Mouse (Mus musculus): ENCODE measurements around the gene Usp25. TPM values are rescaled to one million over a fixed set of nuclear protein-coding genes. Genes with fewer than 3 reads are reported as not detected.

Usp25 gene
- polyA plus RNA-seq, 1 experiment from 2014 or later, result 29.9 TPM

DNA sequence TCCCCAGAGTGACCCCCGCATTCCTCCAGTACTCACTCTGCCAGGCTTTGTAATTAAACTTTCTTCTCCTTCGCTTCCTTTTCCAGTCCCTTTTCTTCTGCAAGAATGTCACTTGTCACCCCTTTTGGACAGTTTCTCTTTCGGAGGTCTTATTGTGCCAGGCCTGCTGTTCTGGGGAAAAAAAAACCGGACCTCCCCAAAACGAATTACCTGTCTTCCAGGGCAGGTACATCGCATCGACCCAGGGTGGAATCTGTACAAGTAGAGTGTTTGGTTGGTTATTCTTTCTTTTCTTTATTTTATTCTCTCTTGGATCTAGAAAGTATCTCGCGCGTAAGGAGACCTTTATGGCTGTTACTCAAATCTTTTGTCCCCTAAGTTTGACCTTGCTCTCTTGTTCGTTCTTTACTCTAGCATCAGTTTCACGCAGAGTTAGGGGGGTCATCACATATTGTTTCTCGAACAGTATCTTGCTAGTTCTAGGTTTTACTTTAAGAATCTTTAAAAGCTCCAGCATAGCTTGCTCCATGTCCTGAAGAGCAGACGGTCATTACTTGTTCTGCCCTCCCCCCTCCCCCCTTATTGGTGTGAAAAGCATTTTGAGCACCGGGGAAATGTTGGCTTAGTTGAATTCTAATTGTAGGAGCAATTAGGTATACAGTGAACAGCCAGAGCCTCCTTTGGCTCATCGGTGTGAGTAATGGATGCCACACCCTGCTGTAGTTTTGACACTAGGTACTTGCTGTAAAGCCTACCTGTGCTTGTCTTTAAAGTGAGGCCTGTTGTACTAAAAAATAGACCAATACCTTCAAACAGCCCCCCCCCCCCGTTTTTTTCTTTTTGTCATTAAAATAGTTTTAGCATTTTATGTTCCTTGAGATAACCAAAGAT is 1.1 kb downstream of the Usp25 start:
- Histone ChIP-seq H3K27me3 (ENCODE audit: control insufficient read depth, insufficient read depth, low read length) (no peaks in the 10 kb centered on the region), H3K4me3 (ENCODE audit: low read depth, low read length) (peak overlapping the region; percentile 94), H3K9me3 (replicated peaks; ENCODE audit: control insufficient read depth, low read length) (no peaks in the 10 kb centered on the region), H3K4me2 (peak overlapping the region; percentile 82), H3K4me1 (ENCODE audit: control insufficient read depth, insufficient read depth, low read length) (peaks cover 17% of the 10 kb centered on the region), H3K27ac (ENCODE audit: low read depth, low read length) (peak overlapping the region; percentile 94), H3K9ac (ENCODE audit: low read depth, low read length) (peak overlapping the region; percentile 95), H3K36me3 (ENCODE audit: control insufficient read depth, insufficient read depth, low read length) (no peaks in the 10 kb centered on the region)
- 4% methylated on average over 17 of the region's 17 CpGs for WGBS (ENCODE audit: insufficient replicate concordance)
- ATAC-seq (replicated peaks; ENCODE audit: insufficient number of reproducible peaks, low FRiP score, low TSS enrichment), result no peak

DNA sequence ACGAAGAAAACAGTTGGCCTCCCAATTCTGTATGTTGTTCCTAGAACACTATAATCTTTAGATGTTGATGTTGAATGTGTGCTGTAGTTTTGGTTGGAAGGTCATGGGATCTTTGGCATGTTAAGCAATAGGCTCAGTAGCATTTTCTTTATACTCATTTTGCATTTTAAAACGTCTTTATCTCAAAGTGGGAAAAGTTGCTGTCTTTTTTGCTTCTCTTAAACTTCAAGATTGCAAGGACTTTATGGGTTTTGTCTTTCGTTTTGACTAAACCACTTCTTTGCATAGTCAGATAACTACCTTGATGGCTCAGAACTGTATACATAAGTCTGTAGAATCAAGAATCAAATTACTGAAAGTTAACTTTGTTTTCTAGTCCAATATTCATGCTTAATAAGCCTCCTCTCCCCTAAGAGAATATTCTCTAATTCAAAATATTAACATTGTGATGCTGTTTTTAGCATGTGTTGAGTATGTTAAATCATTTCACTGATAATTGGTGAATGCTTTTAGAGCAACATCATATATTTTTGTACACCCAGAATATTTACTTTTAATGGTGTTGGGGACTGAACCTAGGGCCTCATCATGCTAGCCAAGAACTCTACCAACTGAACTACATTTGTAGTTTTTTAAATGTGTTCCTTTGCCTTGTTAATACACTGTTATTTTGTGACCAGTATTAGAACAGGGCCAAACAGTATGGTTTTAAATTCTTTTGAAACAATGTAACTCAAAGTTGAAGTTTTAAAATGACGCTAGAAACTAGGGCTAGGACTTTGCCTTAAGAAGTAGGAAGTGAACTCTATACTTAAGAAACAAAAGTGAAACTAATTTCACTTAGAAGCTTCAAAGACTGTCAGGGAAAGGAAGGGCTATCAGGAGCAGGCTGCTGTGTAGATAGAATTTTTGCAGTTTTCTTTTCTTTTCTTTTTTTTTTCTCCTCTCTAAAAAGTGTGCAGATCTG is 2.2 kb downstream of the Usp25 start:
- H3K27ac ChIP-seq (ENCODE audit: low read depth, low read length), result no peak overlapping the region
- 50% methylated on average over 4 of the region's 4 CpGs for WGBS (ENCODE audit: insufficient replicate concordance)
- no peak overlapping the region for H3K9ac ChIP-seq (ENCODE audit: low read depth, low read length)

GRCm38 (mm10) chr16:77017931-77018330 is 4.4 kb downstream of the Usp25 start:
- Histone ChIP-seq H3K27me3 (ENCODE audit: control insufficient read depth, insufficient read depth, low read length) (no peaks in the 10 kb centered on the region), H3K4me3 (ENCODE audit: low read depth, low read length) (no peak overlapping the region), H3K9me3 (replicated peaks; ENCODE audit: control insufficient read depth, low read length) (no peaks in the 10 kb centered on the region), H3K36me3 (ENCODE audit: control insufficient read depth, insufficient read depth, low read length) (no peaks in the 10 kb centered on the region), H3K27ac (ENCODE audit: low read depth, low read length) (0 out of 2 replicates have a peak overlapping the region, but pooled peaks have one; percentile 15), H3K4me2 (no peak overlapping the region), H3K4me1 (ENCODE audit: control insufficient read depth, insufficient read depth, low read length) (peaks cover 27% of the 10 kb centered on the region), H3K9ac (ENCODE audit: low read depth, low read length) (no peak overlapping the region)
- no peak for ATAC-seq (replicated peaks; ENCODE audit: insufficient number of reproducible peaks, low FRiP score, low TSS enrichment)
- 52% methylated on average over 7 of the region's 7 CpGs for WGBS (ENCODE audit: insufficient replicate concordance)

More for the DNA sequence above, 2.2 kb downstream of the Usp25 start:
- H3K4me2 ChIP-seq, result peak overlapping the region; percentile 82
- H3K36me3 ChIP-seq (ENCODE audit: control insufficient read depth, insufficient read depth, low read length), result no peaks in the 10 kb centered on the region
- H3K4me3 ChIP-seq (ENCODE audit: low read depth, low read length), result peak overlapping the region; percentile 94
- no peaks in the 10 kb centered on the region for H3K27me3 ChIP-seq (ENCODE audit: control insufficient read depth, insufficient read depth, low read length)
- no peaks in the 10 kb centered on the region for H3K9me3 ChIP-seq (replicated peaks; ENCODE audit: control insufficient read depth, low read length)
- ATAC-seq (replicated peaks; ENCODE audit: insufficient number of reproducible peaks, low FRiP score, low TSS enrichment), result no peak
- H3K4me1 ChIP-seq (ENCODE audit: control insufficient read depth, insufficient read depth, low read length), result peaks cover 27% of the 10 kb centered on the region

DNA sequence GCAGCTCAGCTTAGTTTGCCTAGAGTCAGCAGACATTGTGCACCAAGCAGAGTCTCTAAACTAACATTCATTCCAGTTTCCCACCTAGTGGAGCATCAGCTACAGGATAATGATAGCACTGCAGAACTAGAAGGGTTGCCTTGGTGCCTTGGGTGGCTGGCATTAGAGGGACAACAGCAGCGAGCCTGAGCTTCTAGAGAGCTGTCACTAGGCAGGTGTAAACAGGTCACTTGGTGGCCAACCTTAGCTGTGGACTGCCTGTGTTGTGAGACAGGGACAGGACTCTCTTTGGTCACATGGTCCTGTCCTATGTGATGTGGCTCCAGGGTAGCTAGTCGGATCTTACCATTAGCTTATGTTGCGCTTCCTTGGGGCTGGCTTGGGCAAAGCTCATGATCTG is 6.7 kb downstream of the Usp25 start:
- Histone ChIP-seq H3K36me3 (ENCODE audit: control insufficient read depth, insufficient read depth, low read length) (peaks cover 2% of the 10 kb centered on the region; the same call in 1 of the 2 replicates), H3K9ac (ENCODE audit: low read depth, low read length) (no peak overlapping the region), H3K9me3 (replicated peaks; ENCODE audit: control insufficient read depth, low read length) (peaks cover 5% of the 10 kb centered on the region), H3K4me3 (ENCODE audit: low read depth, low read length) (no peak overlapping the region), H3K27me3 (ENCODE audit: control insufficient read depth, insufficient read depth, low read length) (no peaks in the 10 kb centered on the region), H3K4me2 (no peak overlapping the region), H3K27ac (ENCODE audit: low read depth, low read length) (no peak overlapping the region), H3K4me1 (ENCODE audit: control insufficient read depth, insufficient read depth, low read length) (peaks cover 26% of the 10 kb centered on the region)
- 54% methylated on average over 3 of the region's 3 CpGs for WGBS (ENCODE audit: insufficient replicate concordance)
- ATAC-seq (replicated peaks; ENCODE audit: insufficient number of reproducible peaks, low FRiP score, low TSS enrichment), result no peak

DNA sequence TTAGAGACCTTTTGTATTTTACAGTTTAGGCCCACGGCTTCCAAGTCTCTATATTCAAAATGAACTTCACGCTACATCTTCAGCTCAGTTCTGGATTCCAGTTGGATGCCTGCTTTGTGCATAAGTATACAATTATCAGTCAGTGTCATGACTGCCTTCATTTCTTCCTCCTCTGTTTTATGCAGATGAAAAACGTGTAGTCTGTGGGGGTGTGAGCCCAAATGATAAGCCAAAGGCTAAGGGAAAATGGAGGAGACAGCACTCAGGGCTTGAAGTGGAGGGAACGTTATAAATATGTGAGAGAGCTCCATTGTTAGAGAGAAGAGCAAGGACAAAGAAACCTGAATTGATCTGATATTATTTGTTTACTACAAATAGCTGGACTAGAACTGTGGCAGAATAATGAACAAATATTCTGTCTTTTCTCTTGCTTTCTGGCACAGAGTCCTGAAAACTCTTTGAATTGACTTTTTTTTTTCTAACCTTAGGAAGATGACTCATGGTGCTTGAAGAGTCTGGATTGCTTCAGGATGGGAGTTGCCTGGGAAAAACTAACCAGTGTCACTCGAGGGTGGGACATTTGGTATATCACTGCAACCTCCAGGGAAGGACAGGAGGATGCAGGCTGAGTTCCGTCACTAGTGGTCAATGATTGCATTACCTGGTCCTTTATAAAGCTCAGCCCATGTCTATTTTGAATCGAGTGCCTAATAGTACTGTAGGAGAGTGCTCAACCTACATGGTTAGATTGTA is 10.3 kb downstream of the Usp25 start:
- H3K9me3 ChIP-seq (replicated peaks; ENCODE audit: control insufficient read depth, low read length), result peaks cover 6% of the 10 kb centered on the region
- no peak overlapping the region for H3K4me2 ChIP-seq
- ATAC-seq (replicated peaks; ENCODE audit: insufficient number of reproducible peaks, low FRiP score, low TSS enrichment), result no peak
- no peak overlapping the region for H3K9ac ChIP-seq (ENCODE audit: low read depth, low read length)
- WGBS (ENCODE audit: insufficient replicate concordance), result 72% methylated on average over 7 of the region's 7 CpGs
- no peak overlapping the region for H3K4me3 ChIP-seq (ENCODE audit: low read depth, low read length)
- H3K36me3 ChIP-seq (ENCODE audit: control insufficient read depth, insufficient read depth, low read length), result peaks cover 3% of the 10 kb centered on the region
- H3K4me1 ChIP-seq (ENCODE audit: control insufficient read depth, insufficient read depth, low read length), result peaks cover 33% of the 10 kb centered on the region
- H3K27me3 ChIP-seq (ENCODE audit: control insufficient read depth, insufficient read depth, low read length), result no peaks in the 10 kb centered on the region
- no peak overlapping the region for H3K27ac ChIP-seq (ENCODE audit: low read depth, low read length)

GRCm38 (mm10) chr16:77026099-77026498 is 12.6 kb downstream of the Usp25 start:
- Histone ChIP-seq H3K4me2 (no peak overlapping the region), H3K9ac (ENCODE audit: low read depth, low read length) (no peak overlapping the region), H3K9me3 (replicated peaks; ENCODE audit: control insufficient read depth, low read length) (peaks cover 6% of the 10 kb centered on the region), H3K36me3 (ENCODE audit: control insufficient read depth, insufficient read depth, low read length) (peaks cover 3% of the 10 kb centered on the region), H3K4me1 (ENCODE audit: control insufficient read depth, insufficient read depth, low read length) (peaks cover 36% of the 10 kb centered on the region), H3K27ac (ENCODE audit: low read depth, low read length) (no peak overlapping the region), H3K27me3 (ENCODE audit: control insufficient read depth, insufficient read depth, low read length) (no peaks in the 10 kb centered on the region), H3K4me3 (ENCODE audit: low read depth, low read length) (no peak overlapping the region)
- ATAC-seq (replicated peaks; ENCODE audit: insufficient number of reproducible peaks, low FRiP score, low TSS enrichment), result no peak
- 95% methylated on average over 4 of the region's 4 CpGs for WGBS (ENCODE audit: insufficient replicate concordance)

GRCm38 (mm10) chr16:77026933-77027332 is 13.4 kb downstream of the Usp25 start:
- Histone ChIP-seq H3K36me3 (ENCODE audit: control insufficient read depth, insufficient read depth, low read length) (peaks cover 3% of the 10 kb centered on the region), H3K4me1 (ENCODE audit: control insufficient read depth, insufficient read depth, low read length) (peaks cover 36% of the 10 kb centered on the region), H3K27ac (ENCODE audit: low read depth, low read length) (peak overlapping the region; percentile 76), H3K4me3 (ENCODE audit: low read depth, low read length) (no peak overlapping the region), H3K27me3 (ENCODE audit: control insufficient read depth, insufficient read depth, low read length) (no peaks in the 10 kb centered on the region), H3K9ac (ENCODE audit: low read depth, low read length) (no peak overlapping the region), H3K9me3 (replicated peaks; ENCODE audit: control insufficient read depth, low read length) (peaks cover 6% of the 10 kb centered on the region), H3K4me2 (peak overlapping the region; percentile 54)
- ATAC-seq (replicated peaks; ENCODE audit: insufficient number of reproducible peaks, low FRiP score, low TSS enrichment), result peak; percentile 82
- 39% methylated on average over 6 of the region's 6 CpGs for WGBS (ENCODE audit: insufficient replicate concordance)

Measured in heart, embryonic 11.5 days (tissue).